Comparison of ENCODE assay signal across 10 mouse cellular contexts in genomic region chr11:84264490-84264889, GRCm38 (mm10).
DNase-seq lines count a peak whose midpoint lies in the region; ATAC-seq and TF ChIP-seq lines count a peak whose summit lies in the region.
"Had no signal": no experiment of that assay in that cellular context is flagged by ENCODE, and none has a peak within 500 bp of the region (broad histone marks: within the 10 kb centered on the region; RNA-seq: fewer than 3 reads in every experiment).

No protein-coding gene starts in this region.

- H3K4me3 ChIP-seq in hindbrain, postnatal 0 days (ENCODE audit: low read length) = no peak overlapping the region
- H3K4me3 ChIP-seq in hindbrain, embryonic 13.5 days = no peak overlapping the region
- no peak overlapping the region for H3K4me3 ChIP-seq in midbrain, embryonic 11.5 days (ENCODE audit: low read depth, low read length)
- no peak overlapping the region for H3K4me3 ChIP-seq in midbrain, embryonic 10.5 days
- H3K4me3 ChIP-seq: megakaryocyte, embryonic 14.5 days had no signal

- no peaks in the 10 kb centered on the region for H3K4me1 ChIP-seq in hindbrain, postnatal 0 days (ENCODE audit: insufficient read depth, low read length)
- peaks cover under 1% of the 10 kb centered on the region; the same call in 1 of the 2 replicates for H3K4me1 ChIP-seq in hindbrain, embryonic 13.5 days (replicated peaks)
- no peaks in the 10 kb centered on the region for H3K4me1 ChIP-seq in midbrain, embryonic 11.5 days (ENCODE audit: control insufficient read depth, insufficient read depth, low read length)
- H3K4me1 ChIP-seq in midbrain, embryonic 10.5 days = peaks cover 3% of the 10 kb centered on the region
- H3K4me1 ChIP-seq: megakaryocyte, embryonic 14.5 days had no signal

- no peaks in the 10 kb centered on the region for H3K27me3 ChIP-seq in hindbrain, postnatal 0 days (ENCODE audit: insufficient read depth, low read length)
- H3K27me3 ChIP-seq in hindbrain, embryonic 13.5 days = no peaks in the 10 kb centered on the region
- no peaks in the 10 kb centered on the region for H3K27me3 ChIP-seq in midbrain, embryonic 11.5 days (ENCODE audit: control insufficient read depth, insufficient read depth, low read length)
- H3K27me3 ChIP-seq in midbrain, embryonic 10.5 days (ENCODE audit: low read depth, poor library complexity, severe bottlenecking) = no peaks in the 10 kb centered on the region
- no peaks in the 10 kb centered on the region for H3K27me3 ChIP-seq in splenic B cell, adult 2 months (ENCODE audit: control insufficient read depth, insufficient read depth, low read length, poor library complexity, severe bottlenecking)
- H3K27me3 ChIP-seq: megakaryocyte, embryonic 14.5 days had no signal

- H3K36me3 ChIP-seq in hindbrain, postnatal 0 days (ENCODE audit: insufficient read depth, low read length) = peaks cover 31% of the 10 kb centered on the region
- peaks cover 70% of the 10 kb centered on the region for H3K36me3 ChIP-seq in hindbrain, embryonic 13.5 days
- peaks cover 5% of the 10 kb centered on the region; the same call in 1 of the 2 replicates for H3K36me3 ChIP-seq in midbrain, embryonic 11.5 days (ENCODE audit: control insufficient read depth, insufficient read depth, low read length)
- peaks cover 91% of the 10 kb centered on the region for H3K36me3 ChIP-seq in midbrain, embryonic 10.5 days
- peaks cover 3% of the 10 kb centered on the region for H3K36me3 ChIP-seq in splenic B cell, adult 2 months (ENCODE audit: control insufficient read depth, insufficient read depth, low read length, poor library complexity, severe bottlenecking)

- H3K4me2 ChIP-seq in hindbrain, postnatal 0 days (ENCODE audit: low read depth, low read length) = no peak overlapping the region
- no peak overlapping the region for H3K4me2 ChIP-seq in hindbrain, embryonic 13.5 days
- H3K4me2 ChIP-seq in midbrain, embryonic 11.5 days = no peak overlapping the region

- ATAC-seq in hindbrain, postnatal 0 days = no peak
- ATAC-seq in hindbrain, embryonic 13.5 days (ENCODE audit: low FRiP score) = no peak
- no peak for ATAC-seq in midbrain, embryonic 11.5 days (ENCODE audit: low FRiP score)

- H3K27ac ChIP-seq in hindbrain, postnatal 0 days = no peak overlapping the region
- H3K27ac ChIP-seq in hindbrain, embryonic 13.5 days = no peak overlapping the region
- H3K27ac ChIP-seq in midbrain, embryonic 11.5 days (ENCODE audit: low read depth, low read length) = no peak overlapping the region
- no peak overlapping the region for H3K27ac ChIP-seq in midbrain, embryonic 10.5 days (replicated peaks)

- 54% methylated on average over 3 of the region's 3 CpGs for whole genome bisulfite sequencing in hindbrain, postnatal 0 days
- WGBS in hindbrain, embryonic 13.5 days = 65% methylated on average over 3 of the region's 3 CpGs
- WGBS in midbrain, embryonic 11.5 days = 74% methylated on average over 3 of the region's 3 CpGs
- WGBS in midbrain, embryonic 10.5 days = 78% methylated on average over 3 of the region's 3 CpGs

- H3K9me3 ChIP-seq in hindbrain, postnatal 0 days (ENCODE audit: low read length) = no peaks in the 10 kb centered on the region
- H3K9me3 ChIP-seq in hindbrain, embryonic 13.5 days = no peaks in the 10 kb centered on the region
- no peaks in the 10 kb centered on the region for H3K9me3 ChIP-seq in midbrain, embryonic 11.5 days (ENCODE audit: control insufficient read depth, low read length)
- H3K9me3 ChIP-seq in midbrain, embryonic 10.5 days (replicated peaks) = 0 out of 2 replicates have a peak, but pooled peaks cover 3% of the 10 kb centered on the region
- H3K9me3 ChIP-seq: megakaryocyte, embryonic 14.5 days had no signal

- TF ChIP-seq CTCF in hindbrain, postnatal 0 days (IDR thresholded peaks at IDR 0.05; ENCODE audit: low read depth) = peak; percentile 74

- DNase-seq in hindbrain, postnatal 0 days (ENCODE audit: low spot score) = peak; percentile 71
- peak; percentile 89 for DNase-seq in midbrain, embryonic 11.5 days (ENCODE audit: low spot score, missing footprints)
- DNase-seq in midbrain, embryonic 10.5 days (ENCODE audit: low spot score) = no peak
- peak; percentile 47 for DNase-seq in brain, adult 2 months (ENCODE audit: low read depth, low spot score)
- peak; percentile 59 for DNase-seq in splenic B cell, adult 2 months (ENCODE audit: low read depth, low spot score)
- no peak for DNase-seq in adrenal gland, postnatal 4 days (ENCODE audit: low spot score in 2 of 2)
- DNase-seq in gastrocnemius, adult 18-20 months (ENCODE audit: low spot score) = no peak
- DNase-seq: kidney, postnatal 10 days had no signal

- H3K9ac ChIP-seq in hindbrain, postnatal 0 days (replicated peaks; ENCODE audit: low read length) = no peak overlapping the region
- H3K9ac ChIP-seq in hindbrain, embryonic 13.5 days = no peak overlapping the region
- no peak overlapping the region for H3K9ac ChIP-seq in midbrain, embryonic 11.5 days (ENCODE audit: low read length)

Comparison
In these comparisons a context has a peak if more than half of its experiments do, and no peak if none do; other contexts are left out.
1. DNase-seq: peak in hindbrain, postnatal 0 days (single experiment), midbrain, embryonic 11.5 days (single experiment), brain, adult 2 months (single experiment) and splenic B cell, adult 2 months (single experiment); none in midbrain, embryonic 10.5 days (single experiment), adrenal gland, postnatal 4 days (0 of 2) and gastrocnemius, adult 18-20 months (single experiment).